Mouse (Mus musculus) kidney, postnatal 0 days (tissue): Measurements from ENCODE around the gene Six1. TPM values are rescaled to one million over a fixed set of nuclear protein-coding genes. Genes with fewer than 3 reads are reported as not detected.

Source experiments
- ATAC-seq: fragments of 200-750 bp; cut with Nextera tagmentation; replicated peaks from 2 replicates; pipeline ENCODE4 v1.8.0; 2017; ENCODE audit warnings: low read depth, moderate number of reproducible peaks, moderate TSS enrichment, moderate library complexity; ENCODE audit not compliant: low FRiP score
- DNase-seq: peaks from one replicate; pipeline ENCODE4 v3.0.0-alpha.2; 2016; ENCODE audit warnings: low spot score
- H3K27ac ChIP-seq: fragments of 300-500 bp; sonication (generic); 2 replicates; pipeline ENCODE4 v1.5.1; 2014; ENCODE audit warnings: mild to moderate bottlenecking
- H3K27me3 ChIP-seq: fragments of 300-500 bp; sonication (generic); 2 replicates; pipeline ENCODE4 v1.6.1; 2014; ENCODE audit warnings: low read length, mixed read lengths; ENCODE audit not compliant: insufficient read depth
- H3K36me3 ChIP-seq: fragments of 300-500 bp; sonication (generic); 2 replicates; pipeline ENCODE4 v1.6.1; 2014; ENCODE audit warnings: low read length, mixed read lengths; ENCODE audit not compliant: insufficient read depth
- H3K4me1 ChIP-seq: fragments of 300-500 bp; sonication (generic); replicated peaks from 2 replicates; pipeline ENCODE4 v1.6.1; 2014; ENCODE audit warnings: antibody characterized with exemption, low read length, mixed read lengths; ENCODE audit not compliant: insufficient read depth
- H3K4me2 ChIP-seq: fragments of 300-500 bp; sonication (generic); 2 replicates; pipeline ENCODE4 v1.6.1; 2014; ENCODE audit warnings: mild to moderate bottlenecking, low read length, moderate library complexity, mixed read lengths
- H3K4me3 ChIP-seq: fragments of 300-500 bp; sonication (generic); replicated peaks from 2 replicates; pipeline ENCODE4 v1.5.1; 2014; ENCODE audit warnings: low read depth, low read length
- H3K9ac ChIP-seq: fragments of 300-500 bp; sonication (generic); 2 replicates; pipeline ENCODE4 v1.6.1; 2014; ENCODE audit warnings: low read depth, low read length
- H3K9me3 ChIP-seq: fragments of 300-500 bp; sonication (generic); replicated peaks from 2 replicates; pipeline ENCODE4 v1.6.1; 2016; ENCODE audit warnings: low read length, inconsistent platforms, mixed read lengths
- CTCF ChIP-seq: IDR thresholded peaks from 2 replicates; pipeline ENCODE4 v1.5.1; 2016; ENCODE audit warnings: antibody characterized with exemption, low read depth, mild to moderate bottlenecking, moderate library complexity
- WGBS: fragments of 180-500 bp; shearing (Covaris S2); extraction: QIAGEN DNeasy Blood & Tissue Kit; methylation state at CpG from one replicate; pipeline ENCODE4 v1.1.7; 2014; 5-methylcytosine and 5-hydroxymethylcytosine counted together
- polyA plus RNA-seq: library from polyadenylated mRNA; unstranded; fragments of >200 nt; fragmentation: Nextera tagmentation; extraction: Ambion mirVana; gene quantifications from 2 replicates; pipeline ENCODE4 v1.2.1, GENCODE M21; 2015

The Six1 gene
- polyA plus RNA-seq, 1 experiment from 2014 or later: 0.26 TPM

GRCm38 (mm10) chr12:73037385-73038160 is 16.1 kb downstream of the Six1 start:
- no peak for ATAC-seq
- 22% methylated on average over 7 of the region's 7 CpGs for WGBS
- no peak for DNase-seq
- Histone ChIP-seq H3K4me1 (0 out of 2 replicates have a peak, but pooled peaks cover 4% of the 10 kb centered on the region), H3K4me2 (no peak overlapping the region), H3K36me3 (no peaks in the 10 kb centered on the region), H3K4me3 (no peak overlapping the region), H3K27ac (no peak overlapping the region), H3K9ac (no peak overlapping the region), H3K27me3 (peaks cover 75% of the 10 kb centered on the region), H3K9me3 (no peaks in the 10 kb centered on the region)
- TF ChIP-seq CTCF: no peak

- ATAC-seq (peak; percentile 29; the same call in 1 of the 2 replicates), DNase-seq (no peak)
- H3K9ac ChIP-seq: no peak overlapping the region
- WGBS: 8% methylated on average over 40 of the region's 43 CpGs
- H3K27ac ChIP-seq: no peak overlapping the region
- H3K4me3 ChIP-seq: no peak overlapping the region
- no peaks in the 10 kb centered on the region for H3K9me3 ChIP-seq
- H3K4me2 ChIP-seq: peak overlapping the region; percentile 32
- H3K36me3 ChIP-seq: no peaks in the 10 kb centered on the region
- H3K4me1 ChIP-seq: 0 out of 2 replicates have a peak, but pooled peaks cover 4% of the 10 kb centered on the region
- TF ChIP-seq CTCF: no peak
- H3K27me3 ChIP-seq: peaks cover 70% of the 10 kb centered on the region
These were observed 18.5 kb downstream of the Six1 start for GRCm38 (mm10) chr12:73034901-73035895.

- Histone ChIP-seq H3K4me1 (0 out of 2 replicates have a peak, but pooled peaks cover 4% of the 10 kb centered on the region), H3K27me3 (peaks cover 46% of the 10 kb centered on the region), H3K4me2 (no peak overlapping the region), H3K27ac (no peak overlapping the region), H3K9ac (no peak overlapping the region), H3K9me3 (no peaks in the 10 kb centered on the region), H3K4me3 (no peak overlapping the region), H3K36me3 (no peaks in the 10 kb centered on the region)
- ATAC-seq (no peak), DNase-seq (no peak)
- WGBS: 83% methylated on average over 3 of the region's 3 CpGs
- TF ChIP-seq CTCF: no peak
These were observed 21.0 kb downstream of the Six1 start for GRCm38 (mm10) chr12:73032665-73033064.

- WGBS: 55% methylated on average over 4 of the region's 4 CpGs
These were observed 22.4 kb downstream of the Six1 start for GRCm38 (mm10) chr12:73031315-73031714.

DNA sequence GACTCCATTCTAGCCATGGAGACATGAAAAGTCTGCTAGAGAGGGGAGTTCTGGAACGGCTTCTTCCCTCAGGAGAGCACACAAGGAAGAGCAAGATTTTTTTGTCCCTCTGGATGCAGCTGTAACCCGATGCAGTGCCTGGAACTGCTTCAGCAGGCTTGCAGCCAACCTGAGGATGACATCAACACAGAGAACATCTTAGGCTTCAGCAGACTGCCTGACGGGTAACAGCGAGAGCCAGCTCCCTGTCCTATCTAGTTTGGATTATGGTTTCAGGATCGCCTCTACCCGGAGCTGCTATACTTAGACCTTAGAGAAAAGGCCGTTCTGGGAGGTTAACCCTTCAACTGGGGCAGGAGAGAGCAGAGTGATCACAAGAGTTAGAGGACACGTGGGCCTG is 28.2 kb downstream of the Six1 start:
- Histone ChIP-seq H3K4me1 (no peaks in the 10 kb centered on the region), H3K9me3 (no peaks in the 10 kb centered on the region), H3K9ac (no peak overlapping the region), H3K4me2 (no peak overlapping the region), H3K36me3 (no peaks in the 10 kb centered on the region), H3K27me3 (no peaks in the 10 kb centered on the region; the same call in 1 of the 2 replicates), H3K27ac (no peak overlapping the region), H3K4me3 (no peak overlapping the region)
- ATAC-seq (no peak), DNase-seq (peak; percentile 34)
- no peak for TF ChIP-seq CTCF
- 42% methylated on average over 8 of the region's 8 CpGs for WGBS

More at GRCm38 (mm10) chr12:73031315-73031714, 22.4 kb downstream of the Six1 start:
- Histone ChIP-seq H3K4me3 (no peak overlapping the region), H3K9ac (no peak overlapping the region), H3K27me3 (peaks cover 36% of the 10 kb centered on the region), H3K9me3 (no peaks in the 10 kb centered on the region), H3K4me1 (0 out of 2 replicates have a peak, but pooled peaks cover 4% of the 10 kb centered on the region), H3K27ac (no peak overlapping the region), H3K36me3 (no peaks in the 10 kb centered on the region), H3K4me2 (no peak overlapping the region)
- TF ChIP-seq CTCF: no peak
- DNase-seq (no peak), ATAC-seq (no peak)

DNA sequence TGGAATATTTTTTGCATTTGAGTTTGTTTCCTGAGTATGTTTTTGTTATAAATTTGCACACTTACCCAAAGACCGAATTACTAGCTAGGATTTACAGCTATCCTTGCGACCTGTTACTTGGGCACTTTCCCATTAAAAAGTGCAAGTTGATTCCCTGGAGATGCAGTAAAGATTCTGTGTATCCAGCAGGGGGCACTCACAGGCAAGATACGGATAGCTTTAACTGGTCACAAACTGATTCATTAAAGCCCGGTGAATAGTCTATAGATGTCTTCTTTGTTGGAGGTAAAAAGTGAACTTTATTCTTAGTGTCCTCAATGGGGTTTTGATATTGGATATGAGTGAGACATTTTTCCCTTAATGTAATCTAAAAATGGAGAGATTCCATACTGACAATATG is 32.7 kb downstream of the Six1 start:
- H3K4me2 ChIP-seq: no peak overlapping the region
- peak; percentile 89 for TF ChIP-seq CTCF
- 1% methylated on average over 4 of the region's 4 CpGs for WGBS
- no peak overlapping the region for H3K27ac ChIP-seq
- peak; percentile 89 for DNase-seq
- H3K9ac ChIP-seq: no peak overlapping the region
- no peaks in the 10 kb centered on the region for H3K27me3 ChIP-seq
- H3K4me3 ChIP-seq: no peak overlapping the region
- no peaks in the 10 kb centered on the region for H3K9me3 ChIP-seq
- no peaks in the 10 kb centered on the region for H3K4me1 ChIP-seq
- H3K36me3 ChIP-seq: no peaks in the 10 kb centered on the region
- no peak for ATAC-seq
